Mouse (Mus musculus) WW6 (cell line): ENCODE measurements around the gene Psma6.

ENCODE experiments used
- DNase-seq: peaks from one replicate; pipeline ENCODE4 v3.0.0-alpha.2; 2013; ENCODE audit warnings: low read depth, low spot score

The Psma6 gene

DNA sequence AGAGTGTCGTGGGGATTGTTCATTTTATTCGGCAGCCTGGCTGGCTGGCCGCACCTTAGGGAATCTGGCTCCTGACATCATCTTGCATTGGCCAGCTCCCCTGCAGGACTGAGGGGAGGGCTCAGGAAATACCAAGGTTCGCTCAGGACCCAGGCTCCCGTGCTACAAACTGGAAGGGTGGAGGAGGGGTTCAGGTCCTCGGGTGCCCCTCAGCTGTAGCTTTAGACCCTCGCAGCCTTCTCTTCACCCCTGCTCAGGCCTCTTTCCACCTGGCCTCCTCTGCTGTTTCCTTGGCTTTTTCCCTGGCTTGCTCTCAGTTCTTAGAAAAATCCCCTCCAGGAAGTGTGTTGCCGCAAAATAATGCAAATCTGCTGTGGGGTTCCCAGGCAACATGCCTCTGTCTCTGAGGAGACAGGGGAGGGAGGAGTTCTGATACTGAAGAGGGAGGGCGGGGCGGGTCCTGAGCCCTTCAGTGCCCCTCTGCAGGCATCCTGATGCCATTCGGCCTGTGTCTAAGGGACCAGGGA lies 54.7 kb downstream of the Psma6 start:
- no peak for DNase-seq

DNA sequence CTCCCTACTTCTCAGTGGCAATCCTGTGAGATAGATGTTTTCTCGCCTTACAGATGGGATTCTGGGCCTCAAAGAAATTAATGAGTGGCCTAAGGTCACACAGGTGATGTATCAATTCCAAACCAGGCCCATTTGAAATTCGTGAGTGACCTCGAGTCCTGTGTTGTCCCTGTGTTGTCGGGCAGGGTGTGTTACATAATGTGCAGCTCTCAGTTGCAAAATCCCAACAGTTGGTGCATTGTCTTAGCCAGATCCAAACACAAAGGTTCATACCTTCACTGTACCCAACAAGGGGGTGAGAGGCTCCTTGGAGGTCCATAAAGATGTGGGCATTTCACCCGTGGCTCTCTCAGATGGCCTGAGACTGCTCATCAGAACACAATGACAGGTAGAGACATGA lies 56.4 kb downstream of the Psma6 start:
- no peak for DNase-seq

DNA sequence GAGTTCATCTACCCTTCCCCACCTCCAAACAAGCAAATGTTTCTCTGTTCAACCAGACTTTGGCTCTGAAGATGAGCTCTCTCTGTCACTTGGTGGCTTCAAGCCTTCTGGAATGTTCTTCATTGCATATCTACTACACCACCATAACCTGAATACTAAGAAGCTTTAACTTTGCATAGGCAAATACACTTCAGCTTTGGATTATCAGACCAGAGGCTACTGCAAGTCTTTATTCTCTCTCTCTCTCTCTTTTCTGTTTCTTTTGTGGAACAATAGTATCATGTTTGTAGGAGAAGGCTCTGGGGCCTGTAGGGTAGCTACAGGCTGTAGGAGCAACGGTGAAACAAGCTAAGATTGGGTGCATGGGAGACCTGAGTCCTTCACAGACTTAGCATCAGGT lies 58.2 kb downstream of the Psma6 start:
- DNase-seq, result no peak

DNA sequence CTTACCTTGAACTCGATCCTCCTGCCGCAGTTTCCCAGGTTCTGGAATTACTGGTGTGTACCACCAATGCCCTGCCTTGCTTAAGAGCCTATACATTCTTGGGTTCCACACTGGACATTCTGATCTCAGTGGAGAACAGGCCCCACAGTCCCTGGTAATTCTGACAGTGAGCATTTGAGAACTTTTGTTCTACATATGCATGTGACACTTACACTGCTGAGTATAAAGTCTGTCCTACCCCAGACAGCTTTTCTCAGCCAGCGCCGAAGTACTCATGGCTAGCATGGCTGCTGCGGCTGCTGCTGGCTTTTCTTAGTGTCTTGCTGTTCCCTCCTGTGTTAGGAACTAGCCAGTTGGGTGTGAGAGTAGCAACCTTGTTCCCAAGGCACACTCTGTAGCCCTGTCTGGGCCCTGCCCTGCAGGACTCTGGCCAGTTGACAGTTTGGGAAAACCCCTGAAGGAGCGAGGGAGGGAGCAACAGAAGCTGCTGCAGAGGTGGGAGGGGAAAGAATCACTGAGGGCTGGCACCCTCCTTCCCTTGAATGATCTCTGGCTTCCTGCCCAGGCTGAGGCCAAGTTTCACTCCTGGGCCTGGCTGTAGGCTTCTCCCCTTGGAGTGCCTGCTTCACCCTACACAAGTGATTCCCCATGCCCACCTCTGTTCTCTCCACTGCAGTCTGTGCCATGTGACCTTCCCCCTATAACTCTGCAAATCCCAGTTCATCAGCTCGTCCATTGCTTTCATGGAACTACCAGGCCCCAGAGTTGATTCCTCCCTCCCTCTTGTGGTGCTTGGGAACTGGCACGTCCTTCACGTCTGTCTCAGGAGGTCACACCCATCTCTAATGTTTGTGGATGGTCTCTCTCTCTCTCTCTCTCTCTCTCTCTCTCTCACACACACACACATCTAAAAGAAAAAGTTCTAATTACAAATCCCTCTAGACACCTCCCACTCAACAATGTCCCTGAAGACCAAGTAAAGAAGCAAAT lies 59.1 kb downstream of the Psma6 start:
- DNase-seq, result no peak

DNA sequence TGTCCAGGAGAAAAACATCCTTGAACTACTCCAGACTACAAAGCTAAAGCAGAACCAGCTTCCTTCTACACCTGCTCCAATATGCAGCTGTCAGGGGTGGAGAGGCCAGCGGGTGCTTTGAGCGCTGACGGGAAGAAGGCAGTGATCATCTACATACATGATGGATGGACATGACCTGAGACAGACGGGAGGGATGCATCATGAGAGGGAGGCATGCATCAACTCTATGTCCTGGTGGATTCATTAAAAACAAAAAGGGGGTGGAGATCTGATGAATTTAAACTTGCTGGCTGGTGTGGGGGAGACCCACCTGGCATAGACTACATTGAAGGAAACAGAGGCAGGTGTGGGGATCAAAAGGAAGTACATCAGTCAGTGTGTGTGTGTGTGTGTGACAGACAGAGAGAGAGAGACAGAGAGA lies 60.0 kb downstream of the Psma6 start:
- no peak for DNase-seq

DNA sequence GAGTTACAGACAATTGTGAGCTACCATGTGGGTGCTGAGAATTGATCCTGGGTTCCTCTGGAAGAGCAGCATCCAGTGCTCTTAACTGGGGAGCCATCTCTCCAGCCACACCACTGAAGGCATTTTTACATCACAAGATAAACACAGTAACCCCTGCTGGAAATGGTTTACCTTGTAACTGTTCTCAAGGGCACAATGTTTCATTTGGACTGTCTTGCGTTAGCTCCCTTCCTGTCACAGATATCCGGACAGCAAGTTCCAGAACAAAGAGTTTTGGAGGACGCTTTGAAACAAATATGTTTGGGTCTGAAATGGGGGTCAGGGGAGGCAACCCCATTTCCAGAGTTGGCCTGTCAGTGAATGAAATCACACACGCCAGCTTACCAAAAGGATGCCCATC lies 61.6 kb downstream of the Psma6 start:
- no peak for DNase-seq

DNA sequence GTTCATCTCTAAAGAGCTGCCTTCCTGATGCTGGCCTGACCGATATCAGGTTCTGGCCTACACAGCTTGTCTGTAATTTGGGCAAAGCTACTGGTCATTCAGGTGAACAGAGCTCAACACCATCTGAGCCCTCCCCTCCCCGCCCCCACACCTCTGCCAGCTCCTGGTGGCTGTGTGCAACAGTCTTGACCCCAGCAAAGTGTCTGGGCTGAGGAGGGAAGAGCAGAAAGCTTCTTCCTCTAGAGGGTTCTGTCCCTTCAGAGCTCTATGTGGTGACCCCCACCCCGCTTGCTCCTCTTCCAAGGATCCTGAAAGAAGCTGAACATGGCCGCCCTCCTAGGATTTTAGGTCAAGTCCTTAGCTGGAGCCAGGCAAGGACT lies 62.3 kb downstream of the Psma6 start:
- DNase-seq, result no peak

DNA sequence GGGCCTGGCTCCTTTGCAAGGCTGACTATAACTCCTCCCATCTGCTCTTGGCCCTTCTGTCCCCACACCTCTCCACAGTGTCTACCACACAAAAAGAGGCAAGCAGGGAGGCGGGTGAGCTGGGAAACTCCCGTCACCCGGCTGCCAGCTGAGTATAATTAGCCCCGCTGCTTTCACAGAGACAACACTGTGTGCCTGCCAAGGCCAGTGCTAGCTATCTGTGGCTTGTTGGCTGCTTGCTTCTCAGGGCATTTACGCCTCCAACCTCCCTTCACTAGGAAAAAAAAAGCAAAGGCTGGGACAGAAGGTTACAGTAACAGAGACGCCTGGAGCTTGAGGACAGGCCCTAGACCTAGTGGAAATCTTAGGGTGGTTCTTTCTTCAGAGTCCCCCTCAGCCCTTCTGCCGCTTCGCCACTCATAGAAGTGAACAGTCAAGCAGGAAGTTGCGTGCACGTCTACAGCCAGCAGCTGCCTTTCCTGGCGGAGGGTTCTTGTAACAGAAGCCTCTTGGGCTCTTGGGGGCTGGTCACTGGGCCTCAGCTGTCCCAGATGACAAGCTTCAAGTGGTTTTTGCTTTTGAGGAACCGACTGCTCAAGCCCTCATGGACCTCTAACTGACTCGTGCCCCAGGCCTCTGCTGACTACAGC lies 62.8 kb downstream of the Psma6 start:
- no peak for DNase-seq

DNA sequence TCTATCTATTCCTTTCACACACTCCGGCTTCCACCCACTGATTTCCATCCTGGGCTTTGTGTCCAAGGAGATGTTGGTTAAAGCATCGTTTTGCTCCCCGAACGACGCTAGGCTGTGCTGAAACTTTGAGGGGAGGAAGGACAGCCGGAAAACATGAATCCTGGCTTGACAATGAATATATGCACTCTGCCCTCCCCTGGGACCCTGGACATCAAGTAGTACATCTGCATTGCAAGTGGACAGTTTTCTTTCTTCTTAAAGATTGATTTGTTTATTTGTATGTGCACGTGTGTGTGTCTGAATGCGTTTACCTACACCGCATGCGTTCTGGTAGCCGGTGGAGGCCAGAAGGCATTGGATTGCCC lies 63.4 kb downstream of the Psma6 start:
- no peak for DNase-seq

DNA sequence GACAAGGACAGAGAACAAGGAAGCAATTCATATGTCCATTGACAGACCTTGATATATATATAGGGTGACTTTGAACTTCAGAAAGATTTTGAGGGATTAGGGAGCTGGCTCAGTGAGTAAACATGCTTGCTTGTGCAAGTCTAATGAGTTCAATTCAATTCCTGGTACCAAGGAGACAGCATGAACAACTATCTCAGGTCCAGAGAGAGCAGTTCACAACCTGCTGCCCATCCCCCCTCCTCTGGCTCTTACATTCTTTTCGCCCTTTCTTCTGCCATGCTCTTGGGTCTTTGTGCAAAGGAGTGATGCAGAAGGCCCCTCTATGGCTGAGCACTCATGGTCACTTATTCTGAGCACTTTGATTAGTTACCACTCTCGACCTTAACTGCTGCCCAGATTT lies 64.4 kb downstream of the Psma6 start:
- DNase-seq, result no peak

DNA sequence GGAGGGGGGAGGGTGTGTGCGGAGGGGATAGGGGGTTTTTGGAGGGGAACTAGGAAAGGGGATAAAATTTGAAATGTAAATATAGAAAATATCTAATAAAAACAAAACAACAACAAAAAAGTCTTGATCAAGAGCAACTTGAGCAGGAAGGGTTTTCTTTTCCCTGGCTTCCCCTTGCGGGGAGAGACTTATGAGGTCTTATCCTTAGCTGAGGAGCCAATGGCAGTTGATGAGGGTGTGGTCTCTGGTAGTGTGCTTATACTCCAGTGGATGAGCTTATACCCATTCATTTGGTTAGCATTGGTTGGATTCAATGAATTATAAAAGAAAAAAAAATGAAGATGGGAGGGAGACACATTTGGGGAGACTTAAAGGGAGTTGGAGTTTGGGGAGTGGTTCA lies 65.0 kb downstream of the Psma6 start:
- no peak for DNase-seq

DNA sequence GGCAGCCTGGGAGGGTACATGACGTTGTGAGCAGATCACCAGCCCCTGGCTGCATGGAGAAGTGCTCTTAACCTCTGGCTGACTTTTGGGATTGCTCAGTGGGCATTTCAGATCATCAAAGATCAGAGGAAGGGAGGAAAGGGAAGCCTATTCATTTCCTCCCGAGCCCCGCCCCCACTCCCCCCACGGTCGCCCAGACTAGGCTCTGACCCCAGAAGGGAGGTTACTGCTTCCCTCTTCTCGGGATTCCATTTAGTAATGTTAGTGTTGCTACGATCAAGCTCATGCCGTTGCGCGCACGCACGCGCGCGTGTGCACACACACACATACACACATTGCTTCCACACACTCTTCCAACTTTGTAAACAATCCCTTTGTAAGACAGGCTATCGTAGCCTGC lies 66.4 kb downstream of the Psma6 start:
- DNase-seq, result no peak

DNA sequence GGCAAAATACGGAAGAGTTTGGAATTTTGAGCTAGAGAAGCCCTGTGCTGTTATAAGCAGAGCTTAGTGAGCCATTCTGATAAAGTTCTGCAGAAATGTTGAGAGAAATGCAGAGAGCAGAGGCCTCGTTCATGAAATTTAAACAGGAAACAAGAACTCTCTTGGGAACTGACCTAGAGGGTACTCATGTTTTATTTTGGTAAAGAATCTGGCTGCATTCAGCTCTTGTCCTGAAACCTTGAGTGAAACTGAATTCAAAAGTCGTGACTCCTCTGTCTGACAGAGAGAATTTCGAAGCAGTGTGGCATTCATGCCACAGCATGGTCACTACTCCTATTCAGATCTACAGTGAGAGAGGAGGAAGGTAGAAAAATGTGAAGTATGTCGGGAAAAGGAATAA lies 68.8 kb downstream of the Psma6 start:
- no peak for DNase-seq

DNA sequence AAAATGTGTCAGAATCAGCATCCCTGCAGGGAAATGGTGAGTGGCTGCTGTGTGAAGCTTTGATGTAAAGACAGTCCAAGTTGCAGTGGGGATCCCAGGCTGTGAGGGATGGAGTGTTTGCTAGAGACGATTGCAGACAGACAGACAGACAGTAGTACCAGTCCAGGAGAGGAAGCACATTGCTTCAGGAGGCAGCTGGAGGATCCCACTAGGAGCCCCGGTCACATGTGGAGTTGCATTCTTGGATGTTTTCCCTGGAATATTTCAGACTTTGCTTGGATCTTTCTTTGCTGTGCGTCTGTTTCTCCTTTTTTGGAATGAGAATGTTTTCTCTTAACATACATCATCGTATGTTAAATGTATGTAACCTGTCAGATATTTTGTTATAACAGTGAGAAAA lies 69.9 kb downstream of the Psma6 start:
- no peak for DNase-seq

DNA sequence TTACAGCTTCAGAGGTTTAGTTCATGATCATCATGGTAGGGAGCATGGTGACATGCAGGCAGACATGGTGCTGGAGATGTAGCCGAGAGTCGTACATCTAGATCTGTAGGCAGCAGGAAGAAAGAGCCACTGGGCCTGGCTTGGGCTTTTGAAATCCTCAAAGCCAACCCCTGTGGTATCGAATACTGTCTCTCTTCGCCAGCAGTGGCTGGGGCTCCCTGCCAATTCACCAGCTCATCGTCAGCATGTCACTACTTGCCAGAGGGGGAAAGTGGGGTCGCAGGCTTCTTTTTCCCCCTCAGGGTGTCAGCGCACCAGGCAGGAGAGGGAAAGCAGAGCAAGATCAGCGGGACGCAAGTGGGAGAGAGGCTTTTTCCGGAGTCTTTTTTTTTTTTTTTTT lies 71.2 kb downstream of the Psma6 start:
- DNase-seq, result no peak

DNA sequence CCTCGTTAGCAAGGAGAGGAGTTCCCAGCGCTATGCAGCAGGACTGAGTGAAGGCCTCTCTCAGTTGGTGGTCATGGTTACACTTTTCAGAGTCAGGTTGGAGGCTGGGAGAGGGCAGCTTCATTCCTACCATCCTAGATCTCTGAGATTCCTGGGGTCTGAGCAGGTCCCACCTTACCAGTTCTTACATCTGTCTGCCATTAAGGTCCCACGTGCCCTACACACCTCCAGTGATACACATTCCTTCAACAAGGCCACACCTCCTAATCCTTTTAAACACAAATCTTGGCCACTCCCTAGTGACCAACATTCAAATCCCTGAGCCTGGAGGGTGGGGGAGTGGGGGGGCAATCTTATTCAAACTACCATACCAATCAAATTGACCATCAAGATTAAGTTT lies 72.1 kb downstream of the Psma6 start:
- no peak for DNase-seq

DNA sequence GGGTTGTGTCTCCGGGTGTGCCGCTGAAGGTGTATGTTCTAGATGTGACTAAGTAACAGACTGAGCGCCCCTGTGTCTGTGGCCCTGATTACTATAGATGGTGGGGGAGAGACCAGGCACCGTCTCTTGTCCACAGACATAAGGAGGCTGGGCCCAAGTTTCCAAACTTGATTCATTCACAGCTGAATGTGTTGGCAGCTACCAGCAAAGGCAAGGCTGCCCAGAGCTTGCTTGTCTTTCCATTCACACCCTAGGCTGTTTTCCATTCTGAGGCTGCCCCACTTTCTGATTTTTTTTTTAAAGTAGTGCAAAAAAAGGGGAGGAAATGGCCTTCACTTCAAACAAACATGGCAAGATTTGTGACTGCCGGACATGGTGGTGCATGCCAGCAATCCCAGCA lies 72.9 kb downstream of the Psma6 start:
- no peak for DNase-seq

DNA sequence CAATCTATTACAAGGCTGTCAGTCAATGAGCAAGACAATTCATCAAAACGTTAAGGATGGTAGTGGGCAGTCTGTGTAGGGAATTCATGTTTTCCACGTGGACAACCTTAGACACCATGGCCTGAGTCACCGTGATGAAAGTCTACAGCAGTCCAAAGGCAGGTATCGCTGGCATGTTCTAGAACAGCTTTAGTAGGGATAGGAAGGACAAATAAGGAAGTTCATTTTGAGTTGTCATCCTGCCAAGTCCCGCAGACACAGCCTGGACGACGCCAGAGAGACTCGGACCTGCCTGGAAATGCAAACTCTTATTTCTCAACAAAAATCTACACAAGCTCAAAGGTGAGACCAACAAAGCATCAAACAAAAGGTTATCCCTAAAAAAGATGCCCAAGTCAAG lies 75.7 kb downstream of the Psma6 start:
- DNase-seq, result no peak

DNA sequence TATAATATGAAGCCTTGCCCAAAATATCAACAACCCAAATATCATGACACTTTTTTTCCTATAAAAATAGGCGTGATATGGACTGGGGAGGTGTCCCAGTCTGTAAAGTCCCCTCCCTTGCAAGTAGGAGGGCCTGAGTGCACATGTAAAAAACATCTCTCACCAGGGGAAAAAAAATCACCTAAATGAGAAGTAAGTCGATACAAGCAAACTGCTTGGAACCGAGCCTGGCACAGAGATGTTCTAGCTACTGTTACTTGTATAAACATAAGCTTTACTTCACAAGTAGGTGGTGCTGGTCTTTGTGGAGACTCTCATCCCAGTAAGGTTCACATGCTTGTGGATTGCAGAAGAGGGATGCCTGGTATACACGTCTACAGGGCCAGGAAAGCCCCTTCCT lies 76.9 kb downstream of the Psma6 start:
- no peak for DNase-seq

DNA sequence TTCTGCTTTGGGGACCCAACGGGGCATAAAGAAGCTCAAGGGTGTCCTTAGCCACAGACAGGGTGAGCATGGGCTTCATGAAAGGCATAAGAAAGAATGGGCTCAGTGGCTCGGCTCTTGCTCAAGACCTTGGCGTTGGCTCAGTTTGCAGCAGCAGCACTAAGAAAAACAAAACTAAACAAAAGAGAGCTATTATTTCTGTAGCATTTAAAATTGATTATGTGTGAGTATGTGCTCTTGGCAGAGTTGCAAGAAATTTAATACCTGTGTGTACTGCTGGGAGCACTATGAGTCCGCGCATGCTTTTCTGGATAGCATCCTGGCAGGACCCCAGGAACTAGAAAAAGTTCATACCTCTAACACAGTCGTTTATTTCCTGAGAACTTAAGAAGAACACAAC lies 77.7 kb downstream of the Psma6 start:
- no peak for DNase-seq

DNA sequence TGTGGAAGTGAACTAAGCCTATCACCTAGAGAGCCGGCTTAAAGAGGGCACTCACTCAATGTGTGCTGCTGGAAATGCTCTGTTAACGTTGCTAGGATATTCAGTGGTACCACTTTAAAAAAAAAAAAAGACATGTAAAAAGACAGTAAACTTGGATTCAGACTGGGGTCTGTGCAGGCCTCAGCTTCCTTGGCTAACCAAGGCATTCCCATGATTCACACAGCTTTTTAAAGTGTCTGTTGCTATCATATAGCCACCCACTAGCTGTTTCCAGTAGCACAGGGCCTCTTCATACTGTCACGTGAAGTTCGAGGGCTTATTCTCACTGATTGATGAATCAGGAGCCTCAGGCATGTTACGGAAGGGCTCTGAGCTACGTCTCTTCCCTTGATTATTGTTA lies 78.4 kb downstream of the Psma6 start:
- DNase-seq, result no peak

DNA sequence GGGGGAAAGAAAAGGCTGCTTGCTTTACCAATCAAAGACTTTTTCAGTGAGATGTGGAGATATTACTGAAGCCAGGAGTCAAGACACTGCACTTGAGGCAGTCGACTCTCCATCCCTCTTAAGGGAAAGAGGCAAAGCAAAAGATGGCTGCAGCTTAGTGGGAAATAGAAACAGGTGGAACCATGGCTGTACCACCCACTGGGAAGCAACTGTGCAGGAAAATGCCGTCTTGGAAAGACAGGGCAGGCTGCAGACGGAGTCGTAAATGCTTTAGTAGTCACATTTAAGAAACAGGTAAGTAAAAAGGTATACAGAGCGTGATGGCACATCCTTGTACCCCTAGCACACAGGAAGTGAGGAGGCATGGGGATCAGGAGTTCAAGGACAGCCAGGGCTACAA lies 79.1 kb downstream of the Psma6 start:
- DNase-seq, result no peak
